8 mouse cellular contexts compared by ENCODE assay signal in the genomic region with DNA sequence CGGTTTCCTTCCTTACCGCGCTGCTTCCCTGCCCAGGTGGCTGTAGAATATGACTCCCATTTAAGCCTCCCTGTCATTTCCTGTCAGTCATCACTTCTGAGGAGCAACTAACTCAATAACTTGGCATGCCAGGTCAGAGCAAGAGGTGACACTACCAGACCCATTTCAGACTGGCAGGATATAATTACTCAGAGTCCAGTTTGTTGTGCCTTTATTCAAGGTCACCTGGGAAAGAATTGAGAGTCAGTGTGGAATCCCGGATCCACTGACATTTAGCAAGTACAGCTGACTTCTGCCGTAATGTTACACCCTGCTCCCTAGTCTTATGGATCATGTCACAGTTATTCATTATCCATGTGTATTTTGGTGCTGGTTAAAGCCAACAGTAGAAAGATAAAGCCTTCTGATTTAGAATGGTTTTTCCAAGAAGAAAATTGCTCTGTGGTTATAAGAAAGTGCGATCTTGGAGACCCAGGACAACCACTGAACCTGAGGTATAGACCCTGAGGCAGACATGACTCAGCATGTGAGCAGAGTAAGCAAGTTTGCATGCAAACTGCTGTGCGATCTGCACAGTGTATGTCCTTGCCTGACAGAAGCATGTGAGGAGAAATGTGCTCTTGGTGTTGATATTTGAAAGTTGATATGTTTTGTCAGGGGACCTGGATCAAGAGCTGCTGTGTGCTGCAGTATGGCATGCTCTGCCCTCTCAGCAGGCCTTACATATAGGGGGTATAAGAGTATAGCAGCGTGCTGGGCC. TPM values are rescaled to one million over a fixed set of nuclear protein-coding genes. Genes with fewer than 3 reads are reported as not detected.
DNase-seq lines count a peak whose midpoint lies in the region; ATAC-seq and TF ChIP-seq lines count a peak whose summit lies in the region.

No protein-coding gene starts in this region.

- peaks cover 0 to 17% of the 10 kb centered on the region in 2 experiments; a peak in 2 of 4 replicates for H3K36me3 ChIP-seq in MEL (ENCODE audit: control insufficient read depth in 1 of 2, insufficient read depth in 2 of 2, low read length in 2 of 2)
- H3K36me3 ChIP-seq in forebrain, embryonic 15.5 days = no peaks in the 10 kb centered on the region
- no peaks in the 10 kb centered on the region for H3K36me3 ChIP-seq in limb, embryonic 15.5 days
- no peaks in the 10 kb centered on the region for H3K36me3 ChIP-seq in stomach, embryonic 16.5 days (ENCODE audit: control insufficient read depth, insufficient read depth, low read length)

- intact Hi-C loops in heart, postnatal 14 days (cut with DNase I) = loop anchor here (2.0 kb wide), 1 partner anchor 22 kb away; no protein-coding TSS in a partner anchor
- intact Hi-C loops in left cerebral cortex, postnatal 4 days (cut with DNase I) = no loop called here

- no peaks in the 10 kb centered on the region for H3K9me3 ChIP-seq in MEL (replicated peaks; ENCODE audit: insufficient read depth, low read length)
- H3K9me3 ChIP-seq in forebrain, embryonic 15.5 days = no peaks in the 10 kb centered on the region
- no peaks in the 10 kb centered on the region for H3K9me3 ChIP-seq in limb, embryonic 15.5 days
- no peaks in the 10 kb centered on the region for H3K9me3 ChIP-seq in stomach, embryonic 16.5 days (replicated peaks; ENCODE audit: control insufficient read depth, low read length)

- 67% methylated on average over 8 of the region's 8 CpGs for WGBS in forebrain, embryonic 15.5 days
- 46% methylated on average over 8 of the region's 8 CpGs for WGBS in limb, embryonic 15.5 days
- 46% methylated on average over 8 of the region's 8 CpGs for WGBS in stomach, embryonic 16.5 days

- no peak for ATAC-seq in forebrain, embryonic 15.5 days (replicated peaks)
- no peak for ATAC-seq in limb, embryonic 15.5 days (ENCODE audit: insufficient number of reproducible peaks, low FRiP score, low TSS enrichment, low read depth)
- ATAC-seq in stomach, embryonic 16.5 days (ENCODE audit: insufficient read depth, low FRiP score) = no peak

- H3K27me3 ChIP-seq in MEL (ENCODE audit: control insufficient read depth in 1 of 2, insufficient read depth in 2 of 2, low read length in 2 of 2) = no peaks in the 10 kb centered on the region
- 0 out of 2 replicates have a peak, but pooled peaks cover 2% of the 10 kb centered on the region for H3K27me3 ChIP-seq in forebrain, embryonic 15.5 days
- no peaks in the 10 kb centered on the region for H3K27me3 ChIP-seq in limb, embryonic 15.5 days
- H3K27me3 ChIP-seq in stomach, embryonic 16.5 days (ENCODE audit: control insufficient read depth, insufficient read depth, low read length) = no peaks in the 10 kb centered on the region

- no peak; a peak in 2 of 4 replicates for TF ChIP-seq EP300 in MEL (IDR thresholded peaks at IDR 0.05; ENCODE audit: low read depth in 1 of 2, low read length in 2 of 2)

- no peak for TF ChIP-seq POLR2A in MEL (IDR thresholded peaks at IDR 0.05; ENCODE audit: control insufficient read depth in 1 of 2, insufficient read depth in 1 of 2, low read depth in 1 of 2, low read length in 2 of 2, poor library complexity in 1 of 2)

- H3K4me3 ChIP-seq in MEL (ENCODE audit: control insufficient read depth in 1 of 2, insufficient read depth in 1 of 2, low read depth in 2 of 2, low read length in 2 of 2) = peak overlapping the region; percentile 93 to 99
- H3K4me3 ChIP-seq in forebrain, embryonic 15.5 days = peak overlapping the region; percentile 85; the same call in 1 of the 2 replicates
- H3K4me3 ChIP-seq in limb, embryonic 15.5 days = peak overlapping the region; percentile 82
- peak overlapping the region; percentile 61 for H3K4me3 ChIP-seq in stomach, embryonic 16.5 days (replicated peaks; ENCODE audit: low read length)

- TF ChIP-seq CTCF in MEL (IDR thresholded peaks at IDR 0.05 in 2 of 3, conservative IDR thresholded peaks at IDR 0.05 in 1 of 3; ENCODE audit: control insufficient read depth in 1 of 3, insufficient read depth in 1 of 3, low read depth in 2 of 3, low read length in 3 of 3, poor library complexity in 1 of 3, severe bottlenecking in 1 of 3) = no peak

- H3K4me1 ChIP-seq in MEL (ENCODE audit: control insufficient read depth in 1 of 2, insufficient read depth in 2 of 2, low read length in 2 of 2) = peaks cover 5 to 15% of the 10 kb centered on the region in 2 experiments
- peaks cover 22% of the 10 kb centered on the region for H3K4me1 ChIP-seq in forebrain, embryonic 15.5 days
- H3K4me1 ChIP-seq in limb, embryonic 15.5 days = peaks cover 21% of the 10 kb centered on the region
- H3K4me1 ChIP-seq in stomach, embryonic 16.5 days (ENCODE audit: control insufficient read depth, insufficient read depth, low read length) = peaks cover 16% of the 10 kb centered on the region

- peak; percentile 6 to 30 for DNase-seq in heart, adult 18-20 months
- no peak for DNase-seq in heart, postnatal 14 days
- peak; percentile 72 for DNase-seq in MEL (ENCODE audit: low read depth, low spot score)
- no peak for DNase-seq in B cell, adult 2 months
- DNase-seq in left cerebral cortex, postnatal 4 days = no peak

- H3K9ac ChIP-seq in MEL (ENCODE audit: control insufficient read depth, low read depth, low read length, poor library complexity, severe bottlenecking) = peak overlapping the region; percentile 3; the same call in 1 of the 2 replicates
- H3K9ac ChIP-seq in forebrain, embryonic 15.5 days (replicated peaks) = no peak overlapping the region
- H3K9ac ChIP-seq in limb, embryonic 15.5 days = no peak overlapping the region
- peak overlapping the region; percentile 80 for H3K9ac ChIP-seq in stomach, embryonic 16.5 days (ENCODE audit: low read length)

- H3K4me2 ChIP-seq in forebrain, embryonic 15.5 days (replicated peaks) = peak overlapping the region; percentile 80
- H3K4me2 ChIP-seq in limb, embryonic 15.5 days = peak overlapping the region; percentile 79
- peak overlapping the region; percentile 75 for H3K4me2 ChIP-seq in stomach, embryonic 16.5 days (ENCODE audit: low read depth, low read length)

- H3K27ac ChIP-seq in MEL (ENCODE audit: control insufficient read depth, low read depth, low read length) = no peak overlapping the region
- no peak overlapping the region for H3K27ac ChIP-seq in forebrain, embryonic 15.5 days (replicated peaks)
- H3K27ac ChIP-seq in limb, embryonic 15.5 days = no peak overlapping the region
- no peak overlapping the region for H3K27ac ChIP-seq in stomach, embryonic 16.5 days (ENCODE audit: low read length)

- peaks cover 16% of the 10 kb centered on the region for H3K79me2 ChIP-seq in MEL (ENCODE audit: control insufficient read depth, insufficient read depth, low read length, poor library complexity)

- no peak for TF ChIP-seq RAD21 in MEL (IDR thresholded peaks at IDR 0.05; ENCODE audit: low read depth, low read length)

TF ChIP-seq in MEL, 35 proteins besides CTCF, POLR2A, EP300 and RAD21 (continues in another document):
- TF ChIP-seq GABPA (IDR thresholded peaks at IDR 0.05; ENCODE audit: low read depth, low read length) (no peak), RCOR1 (IDR thresholded peaks at IDR 0.05; ENCODE audit: low read depth, low read length) (peak; percentile 16; the same call in 1 of the 2 replicates), ETS1 (IDR thresholded peaks at IDR 0.05; ENCODE audit: low read depth, low read length) (no peak), ZNF384 (IDR thresholded peaks at IDR 0.05; ENCODE audit: low read depth, low read length) (no peak)

RNA-seq across cellular contexts. Expression of a gene that starts 1.7 kb away (rescaled TPM):
- total RNA-seq in heart, adult 18-20 months (2021) = 1 to 10 TPM; 4.9 to 5.7 TPM
- 1 to 10 TPM; 6.5 to 7.2 TPM for total RNA-seq in heart, postnatal 14 days (2021)
- total RNA-seq in MEL (2012; rRNA removed) = 9.7 TPM in 2 replicates
- polyA plus RNA-seq in MEL (2012; ENCODE audit: insufficient read depth in 1 of 2, insufficient read length in 2 of 2, low read depth in 1 of 2, low replicate concordance in 2 of 2, missing spikeins in 1 of 2) = 10 to 100 TPM in 1 of 2 experiments, 1 to 10 TPM in 1; 9.0 to 54.2 TPM
- polyA plus RNA-seq in forebrain, embryonic 15.5 days (2015; fragmentation: Nextera tagmentation; extraction: Ambion mirVana) = 6.9 and 7.2 TPM in 2 replicates
- 11.6 and 11.9 TPM in 2 replicates for polyA plus RNA-seq in limb, embryonic 15.5 days (2015; fragmentation: Nextera tagmentation; extraction: Ambion mirVana)
- 15.3 and 15.9 TPM in 2 replicates for polyA plus RNA-seq in stomach, embryonic 16.5 days (2015; fragmentation: Nextera tagmentation; extraction: Ambion mirVana)
- total RNA-seq in left cerebral cortex, postnatal 4 days (2021) = 1 to 10 TPM; 8.9 to 9.1 TPM

RNA-seq across cellular contexts. Expression of a gene that starts 24.8 kb away (rescaled TPM):
- total RNA-seq in heart, adult 18-20 months (2021) = 1 to 10 TPM; 8.1 to 9.8 TPM
- total RNA-seq in heart, postnatal 14 days (2021) = 1 to 10 TPM; 5.9 to 7.4 TPM
- total RNA-seq in MEL (2012; rRNA removed) = 11.0 and 13.0 TPM in 2 replicates
- polyA plus RNA-seq in MEL (2012; ENCODE audit: insufficient read depth in 1 of 2, insufficient read length in 2 of 2, low read depth in 1 of 2, low replicate concordance in 2 of 2, missing spikeins in 1 of 2) = 10 to 100 TPM in 1 of 2 experiments, not detected in 1; 15.8 TPM
- 21.7 and 22.3 TPM in 2 replicates for polyA plus RNA-seq in forebrain, embryonic 15.5 days (2015; fragmentation: Nextera tagmentation; extraction: Ambion mirVana)
- 5.5 and 6.4 TPM in 2 replicates for polyA plus RNA-seq in limb, embryonic 15.5 days (2015; fragmentation: Nextera tagmentation; extraction: Ambion mirVana)
- 10.8 and 11.5 TPM in 2 replicates for polyA plus RNA-seq in stomach, embryonic 16.5 days (2015; fragmentation: Nextera tagmentation; extraction: Ambion mirVana)
- total RNA-seq in left cerebral cortex, postnatal 4 days (2021) = 10 to 100 TPM; 21.2 to 22.3 TPM

RNA-seq across cellular contexts. Expression of a gene that starts 53.4 kb away (rescaled TPM):
- total RNA-seq in heart, adult 18-20 months (2021) = 1 to 10 TPM; 3.1 to 3.8 TPM
- total RNA-seq in heart, postnatal 14 days (2021) = 1 to 10 TPM; 4.0 to 4.8 TPM
- 27.6 and 28.7 TPM in 2 replicates for total RNA-seq in MEL (2012; rRNA removed)
- polyA plus RNA-seq in MEL (2012; ENCODE audit: insufficient read depth in 1 of 2, insufficient read length in 2 of 2, low read depth in 1 of 2, low replicate concordance in 2 of 2, missing spikeins in 1 of 2) = 10 to 100 TPM in 1 of 2 experiments, not detected in 1; 23.2 TPM
- 41.6 and 42.4 TPM in 2 replicates for polyA plus RNA-seq in forebrain, embryonic 15.5 days (2015; fragmentation: Nextera tagmentation; extraction: Ambion mirVana)
- polyA plus RNA-seq in limb, embryonic 15.5 days (2015; fragmentation: Nextera tagmentation; extraction: Ambion mirVana) = 30.3 and 31.4 TPM in 2 replicates
- polyA plus RNA-seq in stomach, embryonic 16.5 days (2015; fragmentation: Nextera tagmentation; extraction: Ambion mirVana) = 30.3 and 33.8 TPM in 2 replicates
- 10 to 100 TPM; 21.5 to 24.4 TPM for total RNA-seq in left cerebral cortex, postnatal 4 days (2021)

RNA-seq across cellular contexts. Expression of a gene that starts 56.7 kb away (rescaled TPM):
- 10 to 100 TPM; 21.6 to 23.6 TPM for total RNA-seq in heart, adult 18-20 months (2021)
- total RNA-seq in heart, postnatal 14 days (2021) = 10 to 100 TPM; 23.0 to 27.3 TPM
- 14.1 and 18.2 TPM in 2 replicates for total RNA-seq in MEL (2012; rRNA removed)
- 10 to 100 TPM in 1 of 2 experiments, not detected in 1; 17.1 TPM for polyA plus RNA-seq in MEL (2012; ENCODE audit: insufficient read depth in 1 of 2, insufficient read length in 2 of 2, low read depth in 1 of 2, low replicate concordance in 2 of 2, missing spikeins in 1 of 2)
- polyA plus RNA-seq in forebrain, embryonic 15.5 days (2015; fragmentation: Nextera tagmentation; extraction: Ambion mirVana) = 29.1 and 32.0 TPM in 2 replicates
- 45.5 and 46.2 TPM in 2 replicates for polyA plus RNA-seq in limb, embryonic 15.5 days (2015; fragmentation: Nextera tagmentation; extraction: Ambion mirVana)
- polyA plus RNA-seq in stomach, embryonic 16.5 days (2015; fragmentation: Nextera tagmentation; extraction: Ambion mirVana) = 34.3 and 39.2 TPM in 2 replicates
- total RNA-seq in left cerebral cortex, postnatal 4 days (2021) = 10 to 100 TPM; 19.8 to 24.3 TPM

Comparison
In these comparisons a context has a peak if more than half of its experiments do, and no peak if none do; other contexts are left out.
1. DNase-seq: peak in heart, adult 18-20 months (2 of 2) and MEL (single experiment); none in heart, postnatal 14 days (0 of 2), B cell, adult 2 months (0 of 2) and left cerebral cortex, postnatal 4 days (single experiment).
2. H3K9ac ChIP-seq: peak in MEL (single experiment) and stomach, embryonic 16.5 days (single experiment); none in forebrain, embryonic 15.5 days (single experiment) and limb, embryonic 15.5 days (single experiment).
3. Peak in every context shown above with its lines, with median percentiles within 50 percentile points of each other: H3K4me3 ChIP-seq and H3K4me2 ChIP-seq.